Mouse (Mus musculus) neural tube, embryonic 13.5 days (tissue): ENCODE measurements at regions not wholly inside any gene's neighbourhood (a gene's known extent, or its start where the extent isn't known, plus 50 kb on each side); places are given as distances from the start of the nearest gene placed in this dataset.
A peak's percentile ranks its signal among the peaks of the same experiment; 100 is the strongest.

Experiments used
- ATAC-seq: fragments of 200-750 bp; cut with Nextera tagmentation; 2 replicates; pipeline ENCODE4 v1.8.0; 2017; ENCODE audit warnings: low read depth, mild to moderate bottlenecking, moderate TSS enrichment, moderate library complexity
- H3K27ac ChIP-seq: fragments of 300-500 bp; sonication (generic); replicated peaks from 2 replicates; pipeline ENCODE4 v1.5.1; 2015; ENCODE audit warnings: moderate library complexity, mild to moderate bottlenecking, inconsistent platforms
- H3K27me3 ChIP-seq: fragments of 300-500 bp; sonication (generic); 2 replicates; pipeline ENCODE4 v1.6.1; 2015; ENCODE audit warnings: mild to moderate bottlenecking, inconsistent platforms
- H3K36me3 ChIP-seq: fragments of 300-500 bp; sonication (generic); 2 replicates; pipeline ENCODE4 v1.6.1; 2015; ENCODE audit warnings: mild to moderate bottlenecking, inconsistent platforms
- H3K4me1 ChIP-seq: fragments of 300-500 bp; sonication (generic); replicated peaks from 2 replicates; pipeline ENCODE4 v1.6.1; 2015; ENCODE audit warnings: inconsistent platforms
- H3K4me2 ChIP-seq: fragments of 300-500 bp; sonication (generic); 2 replicates; pipeline ENCODE4 v1.6.1; 2015; ENCODE audit warnings: inconsistent platforms, mild to moderate bottlenecking, moderate library complexity
- H3K4me3 ChIP-seq: fragments of 300-500 bp; sonication (generic); 2 replicates; pipeline ENCODE4 v1.5.1; 2015; ENCODE audit warnings: mild to moderate bottlenecking, inconsistent platforms
- H3K9ac ChIP-seq: fragments of 300-500 bp; sonication (generic); 2 replicates; pipeline ENCODE4 v1.6.1; 2015; ENCODE audit warnings: moderate library complexity, mild to moderate bottlenecking, inconsistent platforms
- H3K9me3 ChIP-seq: fragments of 300-500 bp; sonication (generic); 2 replicates; pipeline ENCODE4 v1.6.1; 2016; ENCODE audit warnings: inconsistent platforms
- WGBS: fragments of 180-500 bp; shearing (Covaris S2); methylation state at CpG from one replicate; pipeline ENCODE4 v1.1.7; 2015; 5-methylcytosine and 5-hydroxymethylcytosine counted together

- Histone ChIP-seq H3K4me2 (no peak overlapping the region; the same call in 1 of the 2 replicates), H3K4me1 (peaks cover 11% of the 10 kb centered on the region), H3K36me3 (no peaks in the 10 kb centered on the region), H3K27me3 (no peaks in the 10 kb centered on the region), H3K4me3 (no peak overlapping the region), H3K27ac (0 out of 2 replicates have a peak overlapping the region, but pooled peaks have one; percentile 13), H3K9me3 (no peaks in the 10 kb centered on the region), H3K9ac (no peak overlapping the region)
- ATAC-seq: no peak
- WGBS: 34% methylated on average over 14 of the region's 14 CpGs
Measured at GRCm38 (mm10) chr1:166794622-166795244, 113.1 kb upstream of the Fmo9 start.

GRCm38 (mm10) chr1:166795613-166796012 lies 114.0 kb upstream of the Fmo9 start:
- WGBS: 88% methylated on average over 4 of the region's 4 CpGs
- Histone ChIP-seq H3K4me2 (no peak overlapping the region), H3K27ac (no peak overlapping the region), H3K4me1 (peaks cover 13% of the 10 kb centered on the region), H3K9me3 (no peaks in the 10 kb centered on the region), H3K4me3 (no peak overlapping the region), H3K9ac (no peak overlapping the region), H3K36me3 (no peaks in the 10 kb centered on the region), H3K27me3 (no peaks in the 10 kb centered on the region)
- ATAC-seq: no peak

GRCm38 (mm10) chr1:166796362-166796925 lies 114.8 kb upstream of the Fmo9 start:
- Histone ChIP-seq H3K27me3 (no peaks in the 10 kb centered on the region), H3K9me3 (no peaks in the 10 kb centered on the region), H3K4me2 (no peak overlapping the region), H3K27ac (no peak overlapping the region), H3K4me1 (peaks cover 22% of the 10 kb centered on the region), H3K36me3 (no peaks in the 10 kb centered on the region), H3K9ac (no peak overlapping the region), H3K4me3 (no peak overlapping the region)
- 71% methylated on average over 6 of the region's 6 CpGs for WGBS
- ATAC-seq: no peak

GRCm38 (mm10) chr1:166796931-166797330 lies 115.3 kb upstream of the Fmo9 start:
- ATAC-seq: no peak

GRCm38 (mm10) chr1:166800953-166801603 lies 119.4 kb upstream of the Fmo9 start:
- no peaks in the 10 kb centered on the region for H3K27me3 ChIP-seq
- ATAC-seq: no peak; the same call in 1 of the 2 replicates

More at GRCm38 (mm10) chr1:166796931-166797330, 115.3 kb upstream of the Fmo9 start:
- Histone ChIP-seq H3K9me3 (no peaks in the 10 kb centered on the region), H3K9ac (no peak overlapping the region), H3K36me3 (no peaks in the 10 kb centered on the region), H3K27ac (no peak overlapping the region), H3K27me3 (no peaks in the 10 kb centered on the region), H3K4me1 (peaks cover 22% of the 10 kb centered on the region), H3K4me2 (no peak overlapping the region), H3K4me3 (no peak overlapping the region)
- 82% methylated on average over 4 of the region's 4 CpGs for WGBS

GRCm38 (mm10) chr1:166801929-166802328 lies 120.3 kb upstream of the Fmo9 start:
- H3K27ac ChIP-seq: no peak overlapping the region
- ATAC-seq: no peak
- no peaks in the 10 kb centered on the region for H3K36me3 ChIP-seq
- H3K9ac ChIP-seq: no peak overlapping the region
- 57% methylated on average over 4 of the region's 4 CpGs for WGBS
- H3K4me1 ChIP-seq: peaks cover 11% of the 10 kb centered on the region; the same call in 1 of the 2 replicates
- H3K27me3 ChIP-seq: no peaks in the 10 kb centered on the region
- H3K9me3 ChIP-seq: no peaks in the 10 kb centered on the region
- H3K4me2 ChIP-seq: no peak overlapping the region
- no peak overlapping the region for H3K4me3 ChIP-seq

More at GRCm38 (mm10) chr1:166800953-166801603, 119.4 kb upstream of the Fmo9 start:
- Histone ChIP-seq H3K4me1 (peaks cover 17% of the 10 kb centered on the region; the same call in 1 of the 2 replicates), H3K4me3 (no peak overlapping the region), H3K36me3 (no peaks in the 10 kb centered on the region), H3K4me2 (no peak overlapping the region), H3K27ac (0 out of 2 replicates have a peak overlapping the region, but pooled peaks have one; percentile 30), H3K9ac (no peak overlapping the region), H3K9me3 (no peaks in the 10 kb centered on the region)
- WGBS: 64% methylated on average over 11 of the region's 11 CpGs

- H3K36me3 ChIP-seq: no peaks in the 10 kb centered on the region
- ATAC-seq: no peak
- H3K9ac ChIP-seq: no peak overlapping the region
- no peak overlapping the region for H3K4me2 ChIP-seq
- H3K27me3 ChIP-seq: no peaks in the 10 kb centered on the region
- H3K4me3 ChIP-seq: no peak overlapping the region
- H3K27ac ChIP-seq: no peak overlapping the region
- 73% methylated on average over 2 of the region's 2 CpGs for WGBS
- H3K9me3 ChIP-seq: no peaks in the 10 kb centered on the region
- H3K4me1 ChIP-seq: peaks cover 18% of the 10 kb centered on the region; the same call in 1 of the 2 replicates
Measured at GRCm38 (mm10) chr1:166803928-166804327, 122.3 kb upstream of the Fmo9 start.

- Histone ChIP-seq H3K9ac (no peak overlapping the region), H3K4me3 (no peak overlapping the region), H3K9me3 (no peaks in the 10 kb centered on the region), H3K4me1 (peaks cover 18% of the 10 kb centered on the region; the same call in 1 of the 2 replicates), H3K4me2 (no peak overlapping the region), H3K27ac (no peak overlapping the region), H3K36me3 (no peaks in the 10 kb centered on the region), H3K27me3 (no peaks in the 10 kb centered on the region)
- no peak for ATAC-seq
- 90% methylated on average over 1 of the region's 1 CpGs for WGBS
Measured at GRCm38 (mm10) chr1:166804333-166804732, 122.7 kb upstream of the Fmo9 start.

GRCm38 (mm10) chr1:166807163-166807945 lies 125.7 kb upstream of the Fmo9 start:
- ATAC-seq: no peak; the same call in 1 of the 2 replicates
- no peaks in the 10 kb centered on the region for H3K27me3 ChIP-seq
- no peak overlapping the region for H3K4me3 ChIP-seq
- WGBS: 55% methylated on average over 7 of the region's 7 CpGs
- H3K36me3 ChIP-seq: no peaks in the 10 kb centered on the region
- peaks cover 6% of the 10 kb centered on the region; the same call in 1 of the 2 replicates for H3K4me1 ChIP-seq
- H3K9ac ChIP-seq: no peak overlapping the region
- no peak overlapping the region for H3K4me2 ChIP-seq
- no peak overlapping the region for H3K27ac ChIP-seq
- H3K9me3 ChIP-seq: no peaks in the 10 kb centered on the region

GRCm38 (mm10) chr1:166811341-166812071 lies 129.9 kb upstream of the Fmo9 start:
- 91% methylated on average over 9 of the region's 9 CpGs for WGBS

GRCm38 (mm10) chr1:166812072-166812461 lies 130.4 kb upstream of the Fmo9 start:
- WGBS: 85% methylated on average over 7 of the region's 7 CpGs
- no peaks in the 10 kb centered on the region for H3K27me3 ChIP-seq
- no peak overlapping the region for H3K27ac ChIP-seq
- no peak overlapping the region for H3K9ac ChIP-seq
- no peak overlapping the region for H3K4me2 ChIP-seq
- no peak overlapping the region for H3K4me3 ChIP-seq
- H3K4me1 ChIP-seq: peaks cover 6% of the 10 kb centered on the region; the same call in 1 of the 2 replicates
- no peaks in the 10 kb centered on the region for H3K9me3 ChIP-seq
- ATAC-seq: no peak
- no peaks in the 10 kb centered on the region for H3K36me3 ChIP-seq

More at GRCm38 (mm10) chr1:166811341-166812071, 129.9 kb upstream of the Fmo9 start:
- ATAC-seq: no peak
- no peak overlapping the region for H3K4me2 ChIP-seq
- peaks cover 6% of the 10 kb centered on the region; the same call in 1 of the 2 replicates for H3K4me1 ChIP-seq
- no peaks in the 10 kb centered on the region for H3K36me3 ChIP-seq
- H3K27ac ChIP-seq: no peak overlapping the region
- H3K9ac ChIP-seq: no peak overlapping the region
- no peak overlapping the region for H3K4me3 ChIP-seq
- H3K9me3 ChIP-seq: no peaks in the 10 kb centered on the region
- H3K27me3 ChIP-seq: no peaks in the 10 kb centered on the region
